Mouse (Mus musculus) forebrain, embryonic 16.5 days (tissue): ENCODE data around the gene Diras2. TPM values are rescaled to one million over a fixed set of nuclear protein-coding genes. Genes with fewer than 3 reads are reported as not detected.

ENCODE experiments used
- ATAC-seq: fragments of 200-750 bp; cut with Nextera tagmentation; 2 replicates; pipeline ENCODE4 v1.8.0; 2017; ENCODE audit warnings: mild to moderate bottlenecking, moderate library complexity
- H3K27ac ChIP-seq: fragments of 300-500 bp; sonication (generic); 2 replicates; pipeline ENCODE4 v1.5.1; 2014; ENCODE audit warnings: low read length, control low read depth
- H3K27me3 ChIP-seq: fragments of 300-500 bp; sonication (generic); replicated peaks from 2 replicates; pipeline ENCODE4 v1.6.1; 2014; ENCODE audit warnings: low read length; ENCODE audit not compliant: control insufficient read depth, insufficient read depth
- H3K36me3 ChIP-seq: fragments of 300-500 bp; sonication (generic); 2 replicates; pipeline ENCODE4 v1.6.1; 2014; ENCODE audit not compliant: control insufficient read depth, insufficient read depth
- H3K4me1 ChIP-seq: fragments of 300-500 bp; sonication (generic); replicated peaks from 2 replicates; pipeline ENCODE4 v1.6.1; 2014; ENCODE audit warnings: low read length; ENCODE audit not compliant: control insufficient read depth, insufficient read depth
- H3K4me2 ChIP-seq: fragments of 300-500 bp; sonication (generic); 2 replicates; pipeline ENCODE4 v1.6.1; 2014; ENCODE audit warnings: mild to moderate bottlenecking, low read length, control low read depth
- H3K4me3 ChIP-seq: fragments of 300-500 bp; sonication (generic); replicated peaks from 2 replicates; pipeline ENCODE4 v1.5.1; 2014; ENCODE audit warnings: mild to moderate bottlenecking, low read length, control low read depth
- H3K9ac ChIP-seq: fragments of 300-500 bp; sonication (generic); replicated peaks from 2 replicates; pipeline ENCODE4 v1.6.1; 2014; ENCODE audit warnings: low read depth, low read length, control low read depth
- H3K9me3 ChIP-seq: fragments of 300-500 bp; sonication (generic); 2 replicates; pipeline ENCODE4 v1.6.1; 2016; ENCODE audit warnings: low read length; ENCODE audit not compliant: control insufficient read depth
- WGBS: fragments of 180-500 bp; shearing (Covaris S2); extraction: QIAGEN DNeasy Blood & Tissue Kit; methylation state at CpG from one replicate; pipeline ENCODE4 v1.1.7; 2014; 5-methylcytosine and 5-hydroxymethylcytosine counted together
- polyA plus RNA-seq: library from polyadenylated mRNA; unstranded; fragments of >200 nt; fragmentation: Nextera tagmentation; extraction: Ambion mirVana; gene quantifications from 2 replicates; pipeline ENCODE4 v1.2.1, GENCODE M21; 2015

Gene Diras2
- polyA plus RNA-seq, 1 experiment from 2014 or later: 4.3 TPM

DNA sequence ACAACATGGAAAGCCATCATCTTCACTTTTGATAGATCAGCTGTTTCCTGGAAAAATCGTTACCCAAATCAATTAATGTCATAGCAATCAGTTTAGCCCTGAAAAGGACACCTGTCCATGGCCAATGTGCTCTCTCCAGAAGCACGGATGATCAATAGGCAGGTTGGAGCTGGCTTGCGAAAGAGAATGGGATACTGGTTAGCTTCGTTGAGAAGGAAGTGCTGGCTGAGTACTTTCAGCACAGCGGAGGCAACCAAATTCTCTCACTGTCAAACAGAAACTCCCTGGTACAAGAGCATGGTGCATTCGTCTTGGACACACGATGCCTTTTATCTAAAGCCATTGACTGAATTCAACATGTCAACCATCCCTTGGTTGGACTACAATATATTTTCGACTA is 2.8 kb downstream of the Diras2 start:
- H3K27ac ChIP-seq: no peak overlapping the region
- ATAC-seq: no peak
- peak overlapping the region; percentile 20; the same call in 1 of the 2 replicates for H3K4me3 ChIP-seq
- peak overlapping the region; percentile 9; the same call in 1 of the 2 replicates for H3K4me2 ChIP-seq
- 0 out of 2 replicates have a peak, but pooled peaks cover 4% of the 10 kb centered on the region for H3K4me1 ChIP-seq
- H3K27me3 ChIP-seq: no peaks in the 10 kb centered on the region
- H3K36me3 ChIP-seq: no peaks in the 10 kb centered on the region
- no peak overlapping the region for H3K9ac ChIP-seq
- no peaks in the 10 kb centered on the region for H3K9me3 ChIP-seq
- 82% methylated on average over 8 of the region's 8 CpGs for WGBS

DNA sequence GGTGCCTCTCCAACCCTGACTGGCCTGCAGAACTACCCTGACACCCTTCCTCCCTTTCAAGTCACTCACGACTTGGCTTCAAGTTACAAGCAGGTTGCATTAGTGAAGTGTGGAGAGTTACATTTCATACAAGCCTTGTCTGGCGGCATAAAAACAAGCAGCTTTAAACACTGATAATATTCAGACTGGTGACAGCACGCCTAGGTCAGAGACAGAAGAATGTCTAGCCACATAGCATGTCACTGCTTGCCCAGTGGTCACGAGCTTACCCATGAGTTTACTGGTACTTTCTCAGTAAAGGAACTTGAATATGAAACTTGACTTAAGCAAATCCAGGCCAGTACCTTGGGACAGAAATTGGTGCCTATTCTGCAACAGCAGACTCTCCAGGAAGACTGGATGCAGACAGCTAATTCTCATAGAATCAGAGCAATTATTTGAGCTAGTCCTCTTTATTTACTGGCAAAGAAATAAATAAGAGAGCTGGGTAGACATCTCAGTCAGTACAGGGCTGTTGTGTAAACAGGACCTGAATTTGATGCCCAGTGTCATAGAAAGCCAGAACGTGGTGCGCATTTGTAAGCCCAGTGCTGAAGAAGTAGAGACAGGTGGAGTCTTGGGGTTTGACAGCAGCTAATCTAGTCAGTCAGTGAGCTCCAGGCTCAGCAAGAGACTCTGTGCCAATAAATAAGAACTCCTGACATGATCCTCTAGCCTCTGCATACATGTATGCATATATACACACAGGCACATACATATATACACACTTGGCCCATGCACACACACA is 4.6 kb downstream of the Diras2 start:
- Histone ChIP-seq H3K4me1 (0 out of 2 replicates have a peak, but pooled peaks cover 4% of the 10 kb centered on the region), H3K36me3 (no peaks in the 10 kb centered on the region), H3K27ac (no peak overlapping the region), H3K9ac (no peak overlapping the region), H3K4me3 (no peak overlapping the region), H3K4me2 (no peak overlapping the region), H3K27me3 (no peaks in the 10 kb centered on the region), H3K9me3 (no peaks in the 10 kb centered on the region)
- no peak for ATAC-seq
- WGBS: 85% methylated on average over 6 of the region's 6 CpGs

DNA sequence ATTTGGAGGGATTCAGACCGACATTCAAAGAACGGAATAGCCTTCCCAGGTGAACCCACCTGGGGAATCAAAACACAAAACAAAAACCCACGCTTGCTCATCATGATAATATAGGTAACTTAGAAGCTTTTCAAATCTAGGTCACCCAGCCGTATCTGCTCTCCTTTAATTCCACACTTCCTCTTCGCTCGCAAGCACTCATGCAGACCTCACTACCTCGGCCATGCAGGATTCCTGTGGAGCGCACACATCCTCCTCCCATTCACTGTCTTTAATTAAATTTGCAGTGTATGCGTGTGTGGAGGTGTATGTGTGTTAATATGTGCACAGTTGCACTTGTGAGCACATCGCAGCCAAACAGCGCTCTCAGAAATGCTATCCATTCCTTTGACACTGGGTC is 6.8 kb downstream of the Diras2 start:
- H3K9me3 ChIP-seq: no peaks in the 10 kb centered on the region
- H3K27me3 ChIP-seq: no peaks in the 10 kb centered on the region
- no peak overlapping the region for H3K9ac ChIP-seq
- no peak overlapping the region for H3K4me2 ChIP-seq
- no peaks in the 10 kb centered on the region for H3K4me1 ChIP-seq
- H3K36me3 ChIP-seq: no peaks in the 10 kb centered on the region
- ATAC-seq: no peak
- H3K4me3 ChIP-seq: no peak overlapping the region
- no peak overlapping the region for H3K27ac ChIP-seq
- WGBS: 86% methylated on average over 11 of the region's 11 CpGs

DNA sequence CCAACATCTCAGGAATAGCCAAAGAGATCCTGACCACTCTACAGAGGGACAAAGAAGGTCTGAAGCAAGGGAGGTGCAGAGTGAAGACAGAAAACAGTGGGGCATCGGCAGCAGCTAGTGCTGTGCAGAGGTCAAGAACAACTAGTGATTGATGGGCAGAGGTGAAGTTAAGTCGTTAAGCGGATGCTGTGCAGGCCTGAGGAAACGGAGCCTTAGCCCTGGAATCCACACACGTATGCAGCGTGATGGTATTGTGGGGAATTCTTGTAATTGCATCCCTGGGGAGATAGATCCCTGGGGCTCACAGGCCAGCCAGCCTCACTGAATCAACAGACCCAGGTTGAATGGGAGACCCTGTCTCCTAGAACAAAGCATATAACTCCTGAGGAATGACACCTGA is 9.9 kb downstream of the Diras2 start:
- Histone ChIP-seq H3K9me3 (no peaks in the 10 kb centered on the region), H3K4me1 (no peaks in the 10 kb centered on the region), H3K4me3 (no peak overlapping the region), H3K9ac (no peak overlapping the region), H3K36me3 (no peaks in the 10 kb centered on the region), H3K27ac (no peak overlapping the region), H3K4me2 (no peak overlapping the region), H3K27me3 (no peaks in the 10 kb centered on the region)
- no peak for ATAC-seq
- 54% methylated on average over 6 of the region's 6 CpGs for WGBS

DNA sequence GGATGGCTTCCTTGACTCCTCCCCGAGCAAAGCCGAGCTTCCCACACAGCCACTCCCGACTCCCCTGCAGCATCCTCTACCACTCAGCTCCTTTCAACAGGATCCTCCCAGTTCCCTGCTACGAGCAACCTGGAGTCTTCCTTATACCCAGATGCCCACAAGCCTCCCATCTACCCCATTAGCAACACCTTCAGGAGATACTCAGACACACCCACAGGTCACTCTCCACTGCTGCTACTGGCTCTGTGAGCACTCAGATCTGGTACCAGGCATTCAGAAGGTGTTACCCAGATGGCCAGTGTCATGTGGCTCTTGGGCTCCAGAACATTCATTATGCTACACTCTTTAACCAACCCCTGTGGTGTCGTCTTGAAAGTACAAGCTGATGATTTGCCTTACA is 11.7 kb downstream of the Diras2 start:
- Histone ChIP-seq H3K4me1 (no peaks in the 10 kb centered on the region), H3K4me3 (no peak overlapping the region), H3K9me3 (no peaks in the 10 kb centered on the region), H3K27me3 (no peaks in the 10 kb centered on the region), H3K27ac (no peak overlapping the region), H3K4me2 (no peak overlapping the region), H3K36me3 (no peaks in the 10 kb centered on the region), H3K9ac (no peak overlapping the region)
- WGBS: 89% methylated on average over 5 of the region's 5 CpGs
- ATAC-seq: no peak

DNA sequence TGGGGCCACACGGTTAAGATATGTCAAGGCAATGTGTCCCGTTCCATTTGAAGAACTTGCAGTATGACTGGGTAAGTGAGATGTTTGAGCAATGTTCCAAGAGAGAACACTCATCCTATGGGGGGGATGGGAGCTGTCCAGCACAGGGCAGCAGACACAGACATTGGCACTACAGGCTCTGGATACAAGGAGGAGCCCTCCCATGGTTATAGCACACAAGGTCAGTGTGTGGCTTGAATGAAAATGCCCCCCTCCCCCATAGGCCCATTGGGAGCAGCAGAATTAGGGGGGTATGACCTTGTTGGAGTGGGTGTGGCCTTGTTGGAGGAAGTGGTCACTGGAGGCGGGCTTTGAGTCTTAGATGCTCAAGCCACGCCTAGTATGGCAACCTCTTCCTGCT is 12.7 kb downstream of the Diras2 start:
- H3K4me2 ChIP-seq: no peak overlapping the region
- no peak overlapping the region for H3K9ac ChIP-seq
- H3K4me1 ChIP-seq: no peaks in the 10 kb centered on the region
- no peaks in the 10 kb centered on the region for H3K27me3 ChIP-seq
- no peaks in the 10 kb centered on the region for H3K36me3 ChIP-seq
- no peaks in the 10 kb centered on the region for H3K9me3 ChIP-seq
- H3K27ac ChIP-seq: no peak overlapping the region
- no peak overlapping the region for H3K4me3 ChIP-seq
- no peak for ATAC-seq
- 92% methylated on average over 4 of the region's 4 CpGs for WGBS

DNA sequence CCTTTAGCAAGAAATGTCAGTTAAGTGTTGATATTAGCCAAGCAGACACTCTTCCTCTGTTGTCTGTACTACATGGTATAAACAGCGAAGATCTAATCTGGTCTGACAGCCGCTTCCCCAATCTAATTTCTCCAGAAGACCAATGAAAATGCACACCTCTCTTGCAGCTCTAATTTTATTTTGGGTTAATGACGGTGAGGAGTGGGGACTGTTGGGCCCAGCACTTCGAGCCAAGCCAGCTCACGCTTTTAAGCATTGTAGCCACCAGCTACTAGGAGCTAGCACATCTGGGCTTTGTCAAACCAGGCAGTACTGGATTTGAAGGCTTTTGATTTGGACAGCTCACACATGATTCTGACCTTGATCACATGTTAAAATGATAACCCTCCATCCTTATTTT is 14.1 kb downstream of the Diras2 start:
- 88% methylated on average over 5 of the region's 5 CpGs for WGBS
- H3K27ac ChIP-seq: no peak overlapping the region

DNA sequence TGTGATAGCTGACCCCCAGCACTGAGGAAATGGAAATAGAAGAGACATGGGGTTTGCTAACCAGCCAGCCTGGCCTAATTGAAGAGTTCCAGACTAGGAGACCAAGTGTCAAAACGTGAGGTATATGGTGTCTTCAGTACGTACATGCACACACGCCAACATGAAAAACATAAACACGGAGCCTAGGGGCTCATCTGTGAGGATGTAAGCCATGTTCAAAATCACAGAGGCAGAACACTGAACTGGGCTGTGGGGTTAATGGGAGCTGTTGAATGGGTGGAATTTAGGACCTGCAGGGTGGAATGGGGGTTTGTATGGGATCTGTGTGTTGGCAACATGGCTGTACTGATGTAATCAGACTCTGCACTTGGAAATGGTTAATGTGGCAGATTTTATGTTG is 14.5 kb downstream of the Diras2 start:
- H3K36me3 ChIP-seq: no peaks in the 10 kb centered on the region
- H3K27me3 ChIP-seq: no peaks in the 10 kb centered on the region
- no peak overlapping the region for H3K4me2 ChIP-seq
- H3K4me1 ChIP-seq: no peaks in the 10 kb centered on the region
- no peak for ATAC-seq
- whole genome bisulfite sequencing: 91% methylated on average over 4 of the region's 4 CpGs
- H3K27ac ChIP-seq: no peak overlapping the region
- no peak overlapping the region for H3K4me3 ChIP-seq
- H3K9me3 ChIP-seq: no peaks in the 10 kb centered on the region
- no peak overlapping the region for H3K9ac ChIP-seq

More for the DNA sequence above, 14.1 kb downstream of the Diras2 start:
- H3K4me3 ChIP-seq: no peak overlapping the region
- no peak overlapping the region for H3K9ac ChIP-seq
- H3K4me1 ChIP-seq: no peaks in the 10 kb centered on the region
- H3K27me3 ChIP-seq: no peaks in the 10 kb centered on the region
- H3K9me3 ChIP-seq: no peaks in the 10 kb centered on the region
- no peak overlapping the region for H3K4me2 ChIP-seq
- no peak for ATAC-seq
- H3K36me3 ChIP-seq: no peaks in the 10 kb centered on the region

DNA sequence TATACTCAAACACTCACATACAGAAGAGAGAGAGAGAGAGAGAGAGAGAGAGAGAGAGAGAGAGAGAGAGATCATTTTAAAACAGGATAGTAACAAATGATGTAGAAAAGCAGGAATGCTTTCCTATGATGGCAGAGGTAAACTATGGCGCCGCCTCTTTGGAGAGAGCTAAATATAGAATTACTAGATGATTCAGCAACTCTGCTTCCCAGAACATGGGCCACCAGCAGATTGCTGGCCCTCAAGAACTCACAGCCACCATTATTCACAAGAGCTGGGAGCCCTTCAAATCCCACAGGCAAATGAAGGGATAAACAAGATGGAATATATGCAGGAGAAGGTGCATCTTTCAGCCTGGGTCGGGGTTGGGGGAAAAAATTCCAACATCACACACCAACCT is 15.0 kb downstream of the Diras2 start:
- no peaks in the 10 kb centered on the region for H3K36me3 ChIP-seq
- H3K4me1 ChIP-seq: no peaks in the 10 kb centered on the region
- no peak for ATAC-seq
- WGBS: 79% methylated on average over 3 of the region's 3 CpGs
- no peak overlapping the region for H3K9ac ChIP-seq
- no peaks in the 10 kb centered on the region for H3K9me3 ChIP-seq
- no peak overlapping the region for H3K4me2 ChIP-seq
- H3K27me3 ChIP-seq: no peaks in the 10 kb centered on the region
- no peak overlapping the region for H3K27ac ChIP-seq
- no peak overlapping the region for H3K4me3 ChIP-seq

DNA sequence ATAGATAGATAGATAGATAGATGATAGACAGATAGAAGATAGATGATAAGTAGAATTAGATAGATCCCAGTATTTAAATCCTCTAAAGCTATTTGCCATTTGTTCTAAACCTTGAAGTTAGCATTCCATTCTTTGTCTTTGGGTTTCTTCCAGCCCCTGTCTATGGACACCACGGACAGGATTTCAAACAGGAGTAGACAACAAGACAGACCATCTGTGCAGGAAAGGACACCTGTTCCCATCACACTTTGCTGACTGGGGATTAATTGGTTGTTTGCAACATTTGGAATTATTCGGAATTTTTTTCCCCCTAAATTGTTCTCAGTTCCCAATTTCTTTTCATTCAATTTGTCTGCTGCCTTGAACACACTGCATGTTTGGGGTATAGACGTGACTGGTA is 17.5 kb downstream of the Diras2 start:
- no peak overlapping the region for H3K9ac ChIP-seq
- H3K36me3 ChIP-seq: no peaks in the 10 kb centered on the region
- H3K4me3 ChIP-seq: no peak overlapping the region
- no peak overlapping the region for H3K4me2 ChIP-seq
- ATAC-seq: no peak
- H3K27me3 ChIP-seq: no peaks in the 10 kb centered on the region
- H3K9me3 ChIP-seq: no peaks in the 10 kb centered on the region
- no peaks in the 10 kb centered on the region for H3K4me1 ChIP-seq
- WGBS: 47% methylated on average over 3 of the region's 3 CpGs
- no peak overlapping the region for H3K27ac ChIP-seq
